Mouse (Mus musculus) left cerebral cortex, postnatal 36 days (tissue): ENCODE data around the gene Ccdc66. TPM values are rescaled to one million over a fixed set of nuclear protein-coding genes. Genes with fewer than 3 reads are reported as not detected.

Experiments
- DNase-seq, 2 experiments: peaks; one replicate each; pipeline ENCODE4 v3.0.0; 2021 to 2022; ENCODE audit warnings: low spot score in 2 of 2, mixed read lengths in 1 of 2
- intact Hi-C: fragments of 180-260 bp; cut with DNase I; formaldehyde crosslinking; loops from one replicate; pipeline ENCODE4 v1.15.1; 2025
- total RNA-seq, 2 experiments: library from RNA; stranded (reverse); gene quantifications; 2 replicates each; pipeline ENCODE4 v1.2.3; 2021

Gene Ccdc66
- total RNA-seq: 10 to 100 TPM; 11.7 to 17.3 TPM

DNA sequence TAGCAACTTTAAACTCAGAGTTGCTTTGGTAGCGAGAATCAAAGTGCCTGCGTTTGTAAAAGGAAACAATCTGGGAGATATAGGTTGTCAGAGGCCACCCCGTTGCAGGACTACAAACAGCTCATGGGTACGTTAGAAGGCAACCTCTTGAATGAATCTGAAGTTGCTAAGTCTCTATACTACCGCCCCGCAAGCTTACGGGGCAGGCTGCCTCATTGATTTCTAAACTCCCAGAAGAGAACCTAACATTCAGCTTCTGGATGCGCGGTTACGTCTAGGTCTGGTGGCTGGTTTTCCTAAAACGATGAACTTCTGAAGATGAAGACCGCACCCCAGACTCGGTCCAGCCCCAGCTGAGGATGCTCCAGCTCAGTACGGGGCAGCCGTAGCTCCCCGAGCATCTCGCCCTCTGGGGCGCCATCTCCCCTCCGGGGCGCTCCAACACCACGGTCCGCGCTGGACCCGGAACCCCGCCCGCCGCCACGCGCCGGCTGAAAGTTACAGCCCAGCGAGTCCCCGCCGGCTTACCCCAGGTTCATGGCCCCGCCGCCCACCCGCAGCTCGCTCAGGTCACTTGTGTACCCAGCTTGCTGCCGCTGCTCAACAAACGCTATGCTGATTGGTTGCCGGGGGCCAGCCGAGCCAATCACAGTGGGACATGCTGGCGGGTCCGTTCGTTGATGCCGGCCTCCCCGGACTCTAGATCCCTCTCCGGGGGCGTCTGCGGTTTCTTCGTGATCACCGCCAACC lies at the start of gene Ccdc66:
Ccdc66 (minus strand) TSS at position 567 of the 750 bp plus-strand sequence.
- intact Hi-C loops: no loop called here
- peak; percentile 100 for DNase-seq

DNA sequence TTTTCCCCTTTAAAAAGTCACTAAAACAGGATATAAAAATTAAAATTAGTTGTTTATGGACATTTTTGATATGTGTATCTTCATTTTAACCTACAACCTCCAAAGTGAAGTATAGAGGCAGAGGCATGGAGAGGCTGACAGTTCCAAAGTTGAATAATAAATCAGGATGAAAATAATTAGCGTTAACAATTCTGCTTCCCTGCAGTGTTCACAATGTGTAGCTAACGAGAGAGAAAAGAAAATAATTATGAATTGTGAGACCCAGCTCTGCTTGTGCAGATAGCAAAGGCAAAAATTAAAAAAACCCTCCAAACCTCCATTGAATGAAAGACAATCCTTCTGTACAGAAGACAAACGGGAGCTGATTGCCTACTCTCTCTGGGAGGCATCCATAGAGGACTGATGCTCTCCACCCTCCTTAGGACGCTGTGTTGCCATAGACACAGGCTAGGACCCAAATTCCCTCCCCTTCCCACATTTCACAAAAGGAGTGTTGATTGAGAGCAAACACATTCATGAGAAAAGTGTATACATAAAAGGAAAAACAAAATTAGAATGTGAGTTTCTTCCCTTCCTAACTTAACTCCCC lies 35.7 kb upstream of the Ccdc66 start:
- intact Hi-C loops: no loop called here
- no peak for DNase-seq

DNA sequence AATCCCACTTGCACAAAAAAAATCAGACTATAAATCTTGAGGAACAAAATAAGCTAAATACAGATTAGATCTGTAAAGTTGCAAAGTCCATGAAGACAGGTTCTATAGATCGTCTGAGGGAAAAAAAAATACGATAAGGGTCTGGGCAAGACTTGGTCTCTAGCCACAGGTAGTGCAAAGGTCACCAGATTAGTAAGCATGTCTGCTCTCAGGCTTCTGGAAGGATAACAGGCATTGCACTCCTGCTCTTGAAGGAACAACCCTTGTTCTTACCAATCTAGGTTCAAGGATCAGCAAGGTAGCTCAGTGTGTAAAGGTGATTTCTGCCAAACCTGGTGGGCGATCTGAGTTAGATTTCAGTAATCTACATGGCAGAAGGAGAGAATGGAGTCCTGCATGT lies 28.2 kb upstream of the Ccdc66 start:
- no peak for DNase-seq
- intact Hi-C loops: no loop called here

DNA sequence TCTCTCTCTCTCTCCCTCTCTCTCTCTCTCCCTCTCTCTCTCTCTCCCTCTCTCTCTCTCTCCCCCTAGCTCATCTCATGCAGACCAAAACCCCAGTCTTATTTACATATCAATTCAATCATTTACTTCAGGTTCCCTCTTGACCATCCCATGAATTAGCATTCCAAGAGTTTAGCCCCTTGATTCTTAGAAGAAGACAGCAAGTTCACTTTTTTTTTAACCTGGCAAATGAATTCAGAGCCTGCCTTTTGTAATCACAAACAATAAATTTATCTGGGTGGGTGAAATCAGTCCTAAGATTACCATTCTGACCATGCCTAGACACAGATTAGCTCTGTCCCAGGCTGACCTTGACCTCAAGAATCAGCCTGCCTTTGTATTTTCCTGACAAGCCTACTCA lies 16.3 kb upstream of the Ccdc66 start:
- no peak for DNase-seq
- intact Hi-C loops: no loop called here

DNA sequence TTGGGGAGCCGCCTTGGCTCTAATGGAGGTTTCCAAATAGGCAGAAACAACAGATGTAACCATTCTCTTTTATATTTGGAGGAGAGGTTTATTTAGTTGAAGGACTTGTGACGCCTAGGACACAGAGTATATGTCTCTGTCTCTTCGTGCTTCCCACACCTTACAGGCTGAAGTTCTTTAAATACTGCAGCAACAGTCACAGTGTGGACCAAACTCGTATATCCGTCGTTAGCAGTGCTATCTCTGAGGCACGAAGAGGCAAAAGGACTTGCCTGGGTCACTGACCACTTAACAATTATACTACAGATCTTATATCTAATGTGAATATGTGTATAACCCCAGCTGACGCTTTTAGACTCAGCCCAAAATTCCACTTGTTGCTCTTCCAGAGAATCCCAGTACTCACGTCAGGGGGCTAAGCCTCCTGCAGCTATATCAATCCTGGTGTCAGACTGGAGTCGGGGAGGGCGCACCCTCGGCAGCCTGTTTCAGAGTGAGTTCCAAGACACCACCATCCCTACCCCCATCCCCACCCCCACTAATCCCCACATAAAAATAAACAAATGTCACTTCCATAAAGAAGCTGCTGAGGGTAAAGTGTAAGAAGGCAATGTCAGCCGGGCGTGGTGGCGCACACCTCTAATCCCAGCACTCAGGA lies 513 bp upstream of the Ccdc66 start:
- intact Hi-C loops: no loop called here
- DNase-seq: no peak

DNA sequence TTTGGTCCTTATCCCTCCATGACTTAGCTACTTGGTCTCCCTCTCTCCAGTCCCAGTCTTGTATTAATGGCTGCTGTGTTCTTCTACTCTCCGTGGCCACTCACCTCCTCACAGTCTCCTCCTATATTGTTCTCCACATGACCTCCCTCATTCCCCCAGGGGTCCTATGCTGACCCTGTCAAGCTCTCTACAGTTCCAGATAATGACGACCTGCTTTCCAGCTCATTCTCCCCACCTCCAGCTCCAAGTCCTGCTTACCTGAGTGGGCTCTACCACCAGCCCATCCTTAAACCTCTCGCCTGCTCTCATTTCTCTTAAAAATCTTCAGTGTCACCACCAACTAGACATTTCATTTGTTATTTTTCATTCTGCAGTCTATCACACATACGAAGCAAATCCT lies 7.2 kb downstream of the Ccdc66 start:
- no peak for DNase-seq
- intact Hi-C loops: no loop called here

DNA sequence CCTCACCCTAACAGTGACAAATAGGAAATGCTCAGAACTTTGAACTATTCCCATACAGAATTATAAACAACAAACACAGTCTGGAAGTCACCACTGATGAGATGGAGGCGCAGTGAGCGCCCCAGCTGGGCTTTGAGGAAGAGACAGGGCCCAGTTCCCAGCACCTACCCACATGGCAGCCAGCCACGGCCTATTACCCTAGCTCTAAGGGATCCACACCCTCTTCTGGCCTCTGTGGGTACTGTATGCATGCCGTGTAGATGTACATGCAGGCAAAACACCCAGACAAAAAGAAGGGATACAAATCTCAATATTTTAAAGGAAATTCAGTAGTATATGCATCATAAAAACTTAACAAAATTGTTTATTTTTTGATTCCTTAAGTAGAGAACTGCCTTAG lies 14.7 kb downstream of the Ccdc66 start:
- intact Hi-C loops: no loop called here
- DNase-seq: no peak

DNA sequence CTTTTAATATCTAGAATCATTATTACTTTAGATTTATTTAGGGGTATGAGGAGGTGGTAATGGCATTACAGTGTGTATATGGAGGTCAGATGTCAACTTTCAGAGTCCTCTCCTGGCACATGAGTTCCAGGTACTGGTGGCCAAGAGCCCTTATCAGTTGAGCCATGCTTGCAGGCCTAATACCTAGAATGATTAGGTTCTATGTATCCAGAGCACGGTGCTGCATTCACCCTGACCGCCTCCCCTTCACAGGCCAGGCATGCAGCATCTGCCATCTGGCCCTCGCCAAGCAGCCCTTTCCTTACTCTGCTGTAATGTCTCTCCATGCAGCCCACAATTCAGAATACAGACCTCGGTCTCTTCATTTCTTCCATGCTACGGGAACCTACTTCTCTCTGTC lies 16.9 kb downstream of the Ccdc66 start:
- DNase-seq: no peak
- intact Hi-C loops: no loop called here

DNA sequence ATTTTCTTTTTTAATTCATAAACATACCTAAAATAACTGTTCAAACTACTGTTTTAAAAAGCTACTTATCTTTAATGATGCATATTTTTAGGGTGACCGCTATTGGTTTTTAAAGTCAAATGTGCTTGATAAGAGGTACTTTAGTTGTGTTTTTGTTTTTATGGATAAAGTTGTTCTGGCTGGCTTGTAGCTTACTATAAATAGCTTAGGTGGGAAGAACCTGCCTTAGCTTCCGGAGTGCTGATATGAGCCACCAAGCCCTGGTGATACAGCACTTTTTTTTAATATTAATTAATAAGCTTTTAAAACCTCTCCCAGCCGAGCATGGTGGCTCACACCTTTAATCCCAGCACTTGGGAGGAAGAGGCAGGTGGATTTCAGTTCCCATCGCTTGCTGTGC lies 61.3 kb downstream of the Ccdc66 start:
- intact Hi-C loops: no loop called here

DNA sequence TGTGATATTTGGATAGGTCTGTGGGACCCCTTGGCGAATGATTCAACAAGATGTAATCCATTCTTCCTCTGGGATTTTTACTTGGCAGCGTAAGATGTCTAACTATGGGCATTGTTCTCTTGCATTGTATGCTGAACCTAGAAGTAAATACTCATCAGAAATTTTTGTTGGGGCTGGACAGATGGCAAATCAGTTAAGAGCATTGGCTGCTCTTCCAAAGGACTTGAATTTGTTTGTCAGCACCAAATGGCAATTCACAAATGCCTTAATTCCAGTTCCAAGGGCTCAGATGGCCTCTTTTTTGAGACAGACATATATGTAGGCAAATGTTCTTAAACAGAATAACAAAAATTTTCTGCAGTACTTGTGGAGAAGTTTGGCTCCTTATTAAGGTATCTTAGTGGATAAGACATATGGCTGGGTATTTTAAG lies 63.4 kb downstream of the Ccdc66 start:
- intact Hi-C loops: no loop called here
- DNase-seq: no peak

More for the DNA sequence above, 61.3 kb downstream of the Ccdc66 start:
- no peak for DNase-seq

DNA sequence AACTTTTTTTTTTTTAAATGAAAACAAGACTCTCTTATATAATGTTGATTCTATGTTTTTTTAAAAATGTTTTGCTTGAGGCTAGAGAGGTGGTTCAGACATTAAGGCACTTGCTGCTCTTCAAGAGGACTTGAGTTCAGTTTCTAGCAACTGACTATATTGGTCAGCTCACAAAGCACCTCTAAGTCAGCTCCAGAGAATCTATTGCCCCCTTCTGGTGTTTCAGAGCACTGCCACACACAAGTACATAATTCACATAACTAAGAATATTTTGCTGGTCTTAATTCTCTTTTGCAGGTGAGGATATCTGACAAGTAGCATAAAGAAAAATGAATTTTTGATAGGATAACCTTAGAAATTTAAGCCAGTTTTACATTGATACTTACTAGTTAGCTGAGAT lies 67.3 kb downstream of the Ccdc66 start:
- DNase-seq: no peak
- intact Hi-C loops: no loop called here

DNA sequence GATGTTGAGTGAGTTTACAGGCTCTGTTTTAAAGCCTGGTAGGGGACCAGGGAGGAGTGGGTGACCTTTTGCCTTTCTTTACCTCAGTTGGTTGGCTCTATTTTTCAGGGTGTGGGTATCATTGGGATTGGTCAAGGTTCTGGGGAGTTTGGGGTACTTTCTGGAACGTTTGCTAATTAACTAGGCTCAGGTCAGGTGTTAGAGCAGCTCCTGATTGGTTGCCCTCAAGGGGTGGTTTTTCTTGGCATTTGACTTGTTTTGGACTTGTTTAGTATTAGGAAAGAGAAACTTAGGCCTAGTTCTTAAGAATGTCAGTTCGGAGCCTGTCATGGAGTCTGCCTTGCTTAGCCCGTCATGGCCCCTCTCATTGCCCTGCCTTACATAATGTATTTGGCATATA lies 71.4 kb downstream of the Ccdc66 start:
- intact Hi-C loops: no loop called here
- DNase-seq: no peak

DNA sequence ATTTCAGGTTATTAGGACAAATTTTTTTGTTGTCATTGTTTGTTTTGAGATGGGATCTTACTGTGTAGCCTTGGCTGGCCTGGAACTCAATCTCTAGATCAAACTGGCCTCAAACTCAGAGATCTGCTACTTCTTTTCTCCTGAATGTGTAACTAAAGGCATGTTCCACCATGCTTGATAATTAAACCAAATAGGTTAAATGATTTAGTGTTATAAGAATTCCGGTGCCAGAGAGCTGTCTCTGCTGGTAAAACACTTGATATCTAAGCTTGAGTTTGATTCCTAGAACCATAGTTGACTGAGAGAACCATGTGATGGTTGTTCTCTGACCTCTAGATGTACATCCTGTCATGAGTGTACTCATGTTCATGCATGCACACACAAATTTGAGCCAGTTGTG lies 72.1 kb downstream of the Ccdc66 start:
- DNase-seq: no peak
- intact Hi-C loops: no loop called here

DNA sequence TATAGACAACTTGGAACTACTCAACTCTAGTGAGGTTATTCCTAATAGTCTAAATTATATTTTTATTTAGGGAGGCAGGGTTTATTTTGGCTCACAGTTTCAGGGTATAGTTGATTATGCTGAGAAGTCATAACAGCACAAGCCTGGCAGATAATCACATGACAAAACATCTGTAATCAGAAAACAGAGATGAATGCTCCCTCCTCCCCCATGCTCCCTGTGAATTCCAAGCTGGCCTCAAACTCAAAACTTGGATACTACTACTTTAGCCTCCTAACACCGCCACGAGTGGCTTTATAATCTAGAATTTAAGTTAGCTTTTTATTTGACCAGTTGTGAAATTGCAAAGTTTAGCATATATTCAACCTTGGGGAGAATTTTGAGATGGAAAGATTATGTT lies 76.2 kb downstream of the Ccdc66 start:
- intact Hi-C loops: no loop called here
- no peak for DNase-seq

Other genes with a start within 250 kb of the Ccdc66 start
- 10 to 100 TPM; 24.2 to 35.6 TPM for gene Fam208a, start 79.6 kb downstream of the Ccdc66 start, total RNA-seq
- 100 to 1,000 TPM; 202 to 240 TPM for gene Erc2, start 114.0 kb upstream of the Ccdc66 start, total RNA-seq